ENCODE assay signal across 8 mouse cellular contexts in genomic region chr17:62659501-62660175, GRCm38 (mm10).
DNase-seq lines count a peak whose midpoint lies in the region; ATAC-seq lines count a peak whose summit lies in the region.
"Had no signal": no experiment of that assay in that cellular context is flagged by ENCODE, and none has a peak within 500 bp of the region (broad histone marks: within the 10 kb centered on the region; RNA-seq: fewer than 3 reads in every experiment).

No protein-coding gene starts in this region.

- H3K36me3 ChIP-seq in forebrain, embryonic 15.5 days = no peaks in the 10 kb centered on the region
- H3K36me3 ChIP-seq in neural tube, embryonic 14.5 days (ENCODE audit: control insufficient read depth, insufficient read depth, low read length) = no peaks in the 10 kb centered on the region
- H3K36me3 ChIP-seq: liver, embryonic 13.5 days had no signal

- no peaks in the 10 kb centered on the region for H3K9me3 ChIP-seq in forebrain, embryonic 15.5 days
- no peaks in the 10 kb centered on the region for H3K9me3 ChIP-seq in neural tube, embryonic 14.5 days (ENCODE audit: control insufficient read depth, low read length)
- H3K9me3 ChIP-seq: liver, embryonic 13.5 days had no signal

- H3K9ac ChIP-seq in forebrain, embryonic 15.5 days (replicated peaks) = peak overlapping the region; percentile 23; the same call in 1 of the 2 replicates
- H3K9ac ChIP-seq in neural tube, embryonic 14.5 days (replicated peaks; ENCODE audit: low read depth, low read length) = 0 out of 2 replicates have a peak overlapping the region, but pooled peaks have one; percentile 12
- H3K9ac ChIP-seq: liver, embryonic 13.5 days had no signal

- peaks cover 53% of the 10 kb centered on the region for H3K4me1 ChIP-seq in forebrain, embryonic 15.5 days
- H3K4me1 ChIP-seq in neural tube, embryonic 14.5 days (ENCODE audit: control insufficient read depth, insufficient read depth, low read length) = peaks cover 8% of the 10 kb centered on the region; the same call in 1 of the 2 replicates
- H3K4me1 ChIP-seq: liver, embryonic 13.5 days had no signal

- peak; percentile 96 for ATAC-seq in forebrain, embryonic 15.5 days (replicated peaks)
- peak; percentile 93 for ATAC-seq in neural tube, embryonic 14.5 days (ENCODE audit: low read depth)
- ATAC-seq in megakaryocyte progenitor cell, adult 5-6 weeks (replicated peaks; ENCODE audit: poor library complexity) = no peak

- H3K27me3 ChIP-seq in forebrain, embryonic 15.5 days = no peaks in the 10 kb centered on the region
- no peaks in the 10 kb centered on the region for H3K27me3 ChIP-seq in neural tube, embryonic 14.5 days (ENCODE audit: control insufficient read depth, insufficient read depth, low read length)
- H3K27me3 ChIP-seq: liver, embryonic 13.5 days had no signal

- H3K27ac ChIP-seq in forebrain, embryonic 15.5 days (replicated peaks) = peak overlapping the region; percentile 56
- peak overlapping the region; percentile 13; the same call in 1 of the 2 replicates for H3K27ac ChIP-seq in neural tube, embryonic 14.5 days (ENCODE audit: low read depth, low read length)
- H3K27ac ChIP-seq: liver, embryonic 13.5 days had no signal

- intact Hi-C loops in gastrocnemius, postnatal 14 days (cut with DNase I; ENCODE audit: low total_unique reads) = no loop called here

- WGBS in forebrain, embryonic 15.5 days = 14% methylated on average over 14 of the region's 14 CpGs
- 33% methylated on average over 14 of the region's 14 CpGs for WGBS in neural tube, embryonic 14.5 days

- H3K4me3 ChIP-seq in forebrain, embryonic 15.5 days = peak overlapping the region; percentile 19; the same call in 1 of the 2 replicates
- no peak overlapping the region for H3K4me3 ChIP-seq in neural tube, embryonic 14.5 days (ENCODE audit: low read depth, low read length)
- H3K4me3 ChIP-seq: liver, embryonic 13.5 days had no signal

- peak; percentile 3 for DNase-seq in cerebellum, adult 8-10 months
- peak; percentile 61 to 65 for DNase-seq in layer of hippocampus, postnatal 10 days (ENCODE audit: low spot score in 2 of 2)
- no peak for DNase-seq in gastrocnemius, postnatal 14 days
- DNase-seq in lung, postnatal 36 days = no peak
- DNase-seq: liver, embryonic 13.5 days had no signal

- peak overlapping the region; percentile 42 for H3K4me2 ChIP-seq in forebrain, embryonic 15.5 days (replicated peaks)
- peak overlapping the region; percentile 11; the same call in 1 of the 2 replicates for H3K4me2 ChIP-seq in neural tube, embryonic 14.5 days (ENCODE audit: low read depth, low read length)
- H3K4me2 ChIP-seq: liver, embryonic 13.5 days had no signal

Comparison
In these comparisons a context has a peak if more than half of its experiments do, and no peak if none do; other contexts are left out.
1. DNase-seq: peak in cerebellum, adult 8-10 months (single experiment) and layer of hippocampus, postnatal 10 days (2 of 2); none in gastrocnemius, postnatal 14 days (single experiment) and lung, postnatal 36 days (single experiment).